Mouse (Mus musculus) midbrain, embryonic 11.5 days (tissue): ENCODE results near the gene Zfp445. TPM values are rescaled to one million over a fixed set of nuclear protein-coding genes. Genes with fewer than 3 reads are reported as not detected.

Source experiments
- ATAC-seq: fragments of 200-750 bp; cut with Nextera tagmentation; 2 replicates; pipeline ENCODE4 v1.8.0; 2017; ENCODE audit warnings: moderate TSS enrichment, moderate library complexity; ENCODE audit not compliant: low FRiP score
- DNase-seq: peaks from one replicate; pipeline ENCODE4 v3.0.0; 2015; ENCODE audit warnings: low spot score; ENCODE audit errors: missing footprints
- H3K27ac ChIP-seq: fragments of 300-500 bp; sonication (generic); 2 replicates; pipeline ENCODE4 v1.5.1; 2014; ENCODE audit warnings: low read depth, low read length
- H3K27me3 ChIP-seq: fragments of 300-500 bp; sonication (generic); 2 replicates; pipeline ENCODE4 v1.6.1; 2014; ENCODE audit warnings: mild to moderate bottlenecking, low read length, moderate library complexity, mixed read lengths; ENCODE audit not compliant: control insufficient read depth, insufficient read depth
- H3K36me3 ChIP-seq: fragments of 300-500 bp; sonication (generic); 2 replicates; pipeline ENCODE4 v1.6.1; 2014; ENCODE audit warnings: mild to moderate bottlenecking, low read length, moderate library complexity, mixed read lengths; ENCODE audit not compliant: control insufficient read depth, insufficient read depth
- H3K4me1 ChIP-seq: fragments of 300-500 bp; sonication (generic); 2 replicates; pipeline ENCODE4 v1.6.1; 2014; ENCODE audit warnings: low read length; ENCODE audit not compliant: control insufficient read depth, insufficient read depth
- H3K4me2 ChIP-seq: fragments of 300-500 bp; sonication (generic); 2 replicates; pipeline ENCODE4 v1.6.1; 2014; ENCODE audit warnings: mild to moderate bottlenecking, moderate library complexity
- H3K4me3 ChIP-seq: fragments of 300-500 bp; sonication (generic); 2 replicates; pipeline ENCODE4 v1.5.1; 2014; ENCODE audit warnings: low read depth, low read length
- H3K9ac ChIP-seq: fragments of 300-500 bp; sonication (generic); 2 replicates; pipeline ENCODE4 v1.6.1; 2014; ENCODE audit warnings: low read length
- H3K9me3 ChIP-seq: fragments of 300-500 bp; sonication (generic); 2 replicates; pipeline ENCODE4 v1.6.1; 2016; ENCODE audit warnings: low read length; ENCODE audit not compliant: control insufficient read depth
- WGBS: fragments of 180-500 bp; shearing (Covaris S2); extraction: QIAGEN DNeasy Blood & Tissue Kit; methylation state at CpG from one replicate; pipeline ENCODE4 v1.1.7; 2014; 5-methylcytosine and 5-hydroxymethylcytosine counted together
- polyA plus RNA-seq: library from polyadenylated mRNA; unstranded; fragments of >200 nt; fragmentation: Nextera tagmentation; extraction: Ambion mirVana; gene quantifications from 2 replicates; pipeline ENCODE4 v1.2.1, GENCODE M21; 2014

The Zfp445 gene
- polyA plus RNA-seq, 1 experiment from 2014 or later: 79.9 TPM

GRCm38 (mm10) chr9:122846156-122846555 is 19.6 kb downstream of the Zfp445 start:
- ATAC-seq (no peak), DNase-seq (no peak)
- Histone ChIP-seq H3K4me2 (no peak overlapping the region), H3K9me3 (no peaks in the 10 kb centered on the region), H3K27ac (no peak overlapping the region), H3K4me1 (no peaks in the 10 kb centered on the region), H3K27me3 (no peaks in the 10 kb centered on the region), H3K9ac (no peak overlapping the region), H3K4me3 (no peak overlapping the region), H3K36me3 (peaks cover 10% of the 10 kb centered on the region; the same call in 1 of the 2 replicates)

DNA sequence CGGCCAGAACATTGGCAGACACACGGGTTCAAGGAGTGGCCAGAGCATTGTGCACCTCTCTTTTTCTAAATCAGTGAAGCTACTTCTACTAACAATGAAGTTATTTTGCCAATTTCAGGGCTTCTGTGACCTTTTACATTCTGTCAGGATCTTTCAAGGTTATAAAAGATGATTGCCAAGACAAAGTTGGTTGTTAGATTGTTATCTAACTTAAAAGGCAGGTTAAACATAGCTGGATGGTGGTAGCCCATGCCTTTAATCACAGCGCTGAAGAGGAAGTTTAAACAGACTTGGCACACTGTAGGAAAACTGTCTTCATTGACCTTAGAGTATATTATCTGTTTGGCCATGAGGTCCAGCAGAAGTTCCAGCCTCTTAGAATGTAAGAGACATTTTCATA is 20.2 kb downstream of the Zfp445 start:
- no peak overlapping the region for H3K4me3 ChIP-seq
- 89% methylated on average over 3 of the region's 3 CpGs for WGBS
- no peak for ATAC-seq

DNA sequence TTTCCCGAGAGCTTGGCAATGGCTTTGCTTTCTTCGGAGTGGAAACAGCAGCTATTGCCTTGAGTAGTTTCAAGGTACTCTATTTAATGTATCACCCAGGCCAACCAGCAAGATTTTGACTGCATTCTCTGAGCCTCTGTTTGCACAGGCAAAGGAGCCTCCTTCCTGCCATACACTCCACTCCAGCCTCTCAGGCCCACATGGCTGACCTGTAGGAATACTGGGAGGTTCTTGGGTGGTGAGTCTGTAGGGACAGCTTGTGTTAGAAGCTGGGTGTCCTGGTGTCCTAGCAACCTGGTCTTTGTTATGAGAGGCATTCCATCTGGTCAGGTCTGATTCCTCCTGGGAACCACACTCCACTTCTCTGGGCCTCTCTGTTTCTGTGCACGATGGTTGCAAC is 22.0 kb downstream of the Zfp445 start, which contains the start of gene Gm35549:
TSS of gene Gm35549 (minus strand) at position 276 of the 400 bp plus-strand sequence.
- no peak within 1 kb of the TSS for H3K27ac ChIP-seq
- no peak within 1 kb of the TSS for H3K4me2 ChIP-seq
- DNase-seq (no peak), ATAC-seq (no peak)
- H3K4me1 ChIP-seq: no peaks in the 10 kb centered on the region
- no peaks in the 10 kb centered on the region for H3K9me3 ChIP-seq
- H3K27me3 ChIP-seq: no peaks in the 10 kb centered on the region
- no peak within 1 kb of the TSS for H3K4me3 ChIP-seq
- WGBS: 77% methylated on average over 3 of the region's 3 CpGs
- no peak within 1 kb of the TSS for H3K9ac ChIP-seq
- H3K36me3 ChIP-seq: no peaks in the 10 kb centered on the region

More for the DNA sequence above, 20.2 kb downstream of the Zfp445 start:
- Histone ChIP-seq H3K4me1 (no peaks in the 10 kb centered on the region), H3K9ac (no peak overlapping the region), H3K27me3 (no peaks in the 10 kb centered on the region), H3K9me3 (no peaks in the 10 kb centered on the region), H3K4me2 (no peak overlapping the region), H3K36me3 (peaks cover 8% of the 10 kb centered on the region; the same call in 1 of the 2 replicates), H3K27ac (no peak overlapping the region)
- no peak for DNase-seq

- no peak for DNase-seq
- H3K27ac ChIP-seq: no peak overlapping the region
- no peaks in the 10 kb centered on the region for H3K27me3 ChIP-seq
- no peaks in the 10 kb centered on the region for H3K9me3 ChIP-seq
- no peak overlapping the region for H3K4me3 ChIP-seq
- H3K36me3 ChIP-seq: no peaks in the 10 kb centered on the region
- H3K4me2 ChIP-seq: no peak overlapping the region
- no peaks in the 10 kb centered on the region for H3K4me1 ChIP-seq
- H3K9ac ChIP-seq: no peak overlapping the region
- ATAC-seq: no peak
- WGBS: 20% methylated on average over 16 of the region's 16 CpGs
Measured at GRCm38 (mm10) chr9:122837680-122838079, 28.1 kb downstream of the Zfp445 start.

DNA sequence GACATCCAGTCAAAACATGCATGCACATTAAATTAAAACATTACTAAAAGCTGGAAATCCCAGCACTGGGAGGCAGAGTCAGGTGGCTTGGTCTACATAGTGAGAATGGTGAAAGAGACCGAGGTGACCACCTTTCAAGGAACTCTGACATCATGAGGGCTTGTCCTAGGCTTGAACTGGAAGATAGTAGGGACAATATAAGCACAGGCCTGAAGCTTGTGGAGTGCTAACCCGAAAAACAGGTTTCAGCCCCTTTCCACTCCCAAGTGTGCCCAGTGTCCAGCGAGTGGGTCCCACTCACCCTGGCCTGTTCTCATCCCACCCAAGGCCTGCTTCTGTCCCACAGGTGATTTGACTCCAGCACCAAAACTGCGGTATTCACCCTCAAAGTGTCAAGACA is 28.6 kb downstream of the Zfp445 start:
- Histone ChIP-seq H3K27ac (no peak overlapping the region), H3K27me3 (no peaks in the 10 kb centered on the region), H3K4me2 (no peak overlapping the region), H3K9me3 (no peaks in the 10 kb centered on the region), H3K9ac (no peak overlapping the region), H3K4me1 (no peaks in the 10 kb centered on the region), H3K4me3 (no peak overlapping the region), H3K36me3 (no peaks in the 10 kb centered on the region)
- DNase-seq (no peak), ATAC-seq (no peak)
- 84% methylated on average over 4 of the region's 4 CpGs for WGBS

DNA sequence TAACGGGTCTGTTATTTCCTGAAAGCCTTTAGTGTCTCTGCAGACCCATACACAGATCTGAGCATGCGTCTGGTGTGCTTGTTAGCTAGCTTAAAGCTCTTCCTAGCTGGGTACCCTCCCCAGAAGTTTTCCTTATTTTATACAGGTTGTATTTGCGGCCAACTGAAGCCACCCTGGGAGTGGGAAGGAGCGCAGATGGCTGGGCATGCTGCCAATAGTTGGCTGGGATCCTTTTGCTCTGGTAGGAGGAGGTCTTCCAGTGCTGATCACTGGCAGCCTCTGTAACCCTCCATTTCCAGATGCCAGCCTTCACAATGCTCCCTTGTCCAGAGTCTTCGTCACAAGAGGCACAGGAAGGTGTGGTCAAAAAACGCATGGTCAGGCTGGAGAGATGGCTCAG is 29.0 kb downstream of the Zfp445 start:
- no peak overlapping the region for H3K4me3 ChIP-seq
- no peaks in the 10 kb centered on the region for H3K9me3 ChIP-seq
- WGBS: 87% methylated on average over 6 of the region's 6 CpGs
- H3K27ac ChIP-seq: no peak overlapping the region
- H3K4me1 ChIP-seq: no peaks in the 10 kb centered on the region
- DNase-seq (no peak), ATAC-seq (no peak)
- no peaks in the 10 kb centered on the region for H3K27me3 ChIP-seq
- H3K4me2 ChIP-seq: no peak overlapping the region
- H3K9ac ChIP-seq: no peak overlapping the region
- no peaks in the 10 kb centered on the region for H3K36me3 ChIP-seq

GRCm38 (mm10) chr9:122836126-122836525 is 29.7 kb downstream of the Zfp445 start:
- DNase-seq (no peak), ATAC-seq (no peak)
- Histone ChIP-seq H3K4me3 (no peak overlapping the region), H3K4me1 (no peaks in the 10 kb centered on the region), H3K27ac (no peak overlapping the region), H3K9me3 (no peaks in the 10 kb centered on the region), H3K4me2 (no peak overlapping the region), H3K36me3 (no peaks in the 10 kb centered on the region), H3K27me3 (no peaks in the 10 kb centered on the region), H3K9ac (no peak overlapping the region)
- WGBS: 80% methylated on average over 9 of the region's 9 CpGs

DNA sequence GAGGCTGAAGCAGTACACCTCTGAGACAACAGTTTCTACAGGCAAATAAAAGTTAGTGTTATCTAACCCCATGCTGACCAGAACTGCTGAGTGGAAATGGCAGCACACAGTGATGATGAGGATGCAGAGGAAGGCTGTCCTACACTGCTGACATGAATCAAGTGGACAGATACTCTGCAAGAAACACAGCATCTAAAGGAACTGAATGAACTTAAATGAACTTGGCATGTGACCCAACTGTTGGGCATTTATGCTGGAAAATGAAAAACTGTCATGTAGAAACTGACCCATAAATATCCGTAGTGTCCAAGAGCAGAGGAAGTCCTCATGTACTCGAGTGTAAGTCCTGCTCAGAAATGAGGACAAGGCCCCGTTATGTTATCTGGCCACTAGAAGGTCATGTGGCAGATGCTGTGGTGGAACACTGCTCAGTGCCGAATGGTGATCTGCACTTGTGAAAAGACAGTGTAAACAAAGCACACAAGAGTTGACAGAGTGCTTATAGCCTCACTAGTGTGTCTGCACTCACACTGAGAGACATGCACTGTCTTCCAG is 35.9 kb downstream of the Zfp445 start:
- Histone ChIP-seq H3K36me3 (no peaks in the 10 kb centered on the region), H3K4me2 (no peak overlapping the region), H3K27ac (no peak overlapping the region), H3K4me1 (no peaks in the 10 kb centered on the region), H3K9me3 (no peaks in the 10 kb centered on the region), H3K9ac (no peak overlapping the region), H3K27me3 (no peaks in the 10 kb centered on the region), H3K4me3 (no peak overlapping the region)
- no peak for ATAC-seq
- WGBS: 83% methylated on average over 4 of the region's 4 CpGs
- DNase-seq: no peak

GRCm38 (mm10) chr9:122826743-122827142 is 39.1 kb downstream of the Zfp445 start:
- H3K4me2 ChIP-seq: no peak overlapping the region
- DNase-seq: no peak
- WGBS: 91% methylated on average over 4 of the region's 4 CpGs
- H3K36me3 ChIP-seq: peaks cover 4% of the 10 kb centered on the region; the same call in 1 of the 2 replicates
- H3K9me3 ChIP-seq: no peaks in the 10 kb centered on the region
- H3K4me1 ChIP-seq: no peaks in the 10 kb centered on the region
- no peaks in the 10 kb centered on the region for H3K27me3 ChIP-seq
- no peak for ATAC-seq
- H3K4me3 ChIP-seq: no peak overlapping the region
- no peak overlapping the region for H3K9ac ChIP-seq
- no peak overlapping the region for H3K27ac ChIP-seq
